Mouse (Mus musculus) limb, embryonic 11.5 days (tissue): ENCODE results near the gene Kif24. TPM values are rescaled to one million over a fixed set of nuclear protein-coding genes. Genes with fewer than 3 reads are reported as not detected.

Experiments
- ATAC-seq: fragments of 200-750 bp; cut with Nextera tagmentation; 2 replicates; pipeline ENCODE4 v1.8.0; 2017; ENCODE audit warnings: low read depth; ENCODE audit not compliant: insufficient number of reproducible peaks, low FRiP score, low TSS enrichment
- DNase-seq: peaks from one replicate; pipeline ENCODE4 v3.0.0-alpha.2; 2015; ENCODE audit warnings: low spot score
- H3K27ac ChIP-seq: fragments of 300-500 bp; sonication (generic); replicated peaks from 2 replicates; pipeline ENCODE4 v1.5.1; 2014; ENCODE audit warnings: low read depth, mild to moderate bottlenecking, low read length
- H3K27me3 ChIP-seq: fragments of 300-500 bp; sonication (generic); 2 replicates; pipeline ENCODE4 v1.6.1; 2014; ENCODE audit warnings: mild to moderate bottlenecking, low read length, mixed read lengths; ENCODE audit not compliant: control insufficient read depth, insufficient read depth
- H3K36me3 ChIP-seq: fragments of 300-500 bp; sonication (generic); 2 replicates; pipeline ENCODE4 v1.6.1; 2014; ENCODE audit warnings: mild to moderate bottlenecking, low read length, moderate library complexity, mixed read lengths; ENCODE audit not compliant: control insufficient read depth, insufficient read depth
- H3K4me1 ChIP-seq: fragments of 300-500 bp; sonication (generic); 2 replicates; pipeline ENCODE4 v1.6.1; 2014; ENCODE audit warnings: low read length, mixed read lengths; ENCODE audit not compliant: control insufficient read depth, insufficient read depth
- H3K4me2 ChIP-seq: fragments of 300-500 bp; sonication (generic); 2 replicates; pipeline ENCODE4 v1.6.1; 2014; ENCODE audit warnings: low read depth, mild to moderate bottlenecking, moderate library complexity; ENCODE audit not compliant: severe bottlenecking
- H3K4me3 ChIP-seq: fragments of 300-500 bp; sonication (generic); 2 replicates; pipeline ENCODE4 v1.5.1; 2014; ENCODE audit warnings: low read depth, low read length
- H3K9ac ChIP-seq: fragments of 300-500 bp; sonication (generic); 2 replicates; pipeline ENCODE4 v1.6.1; 2014; ENCODE audit warnings: mild to moderate bottlenecking, low read length
- H3K9me3 ChIP-seq: fragments of 300-500 bp; sonication (generic); 2 replicates; pipeline ENCODE4 v1.6.1; 2016; ENCODE audit warnings: low read length; ENCODE audit not compliant: control insufficient read depth
- WGBS: fragments of 180-500 bp; shearing (Covaris S2); extraction: QIAGEN DNeasy Blood & Tissue Kit; methylation state at CpG from one replicate; pipeline ENCODE4 v1.1.7; 2014; 5-methylcytosine and 5-hydroxymethylcytosine counted together
- polyA plus RNA-seq: library from polyadenylated mRNA; unstranded; fragments of >200 nt; fragmentation: Nextera tagmentation; extraction: Ambion mirVana; gene quantifications from 2 replicates; pipeline ENCODE4 v1.2.1, GENCODE M21; 2014

Kif24 gene
- polyA plus RNA-seq, 1 experiment from 2014 or later = 7.4 TPM

GRCm38 (mm10) chr4:41387755-41388469, 76.8 kb downstream of the Kif24 start:
- H3K9me3 ChIP-seq = no peaks in the 10 kb centered on the region
- DNase-seq = no peak
- H3K36me3 ChIP-seq = peaks cover 5% of the 10 kb centered on the region; the same call in 1 of the 2 replicates
- no peak overlapping the region for H3K4me3 ChIP-seq
- H3K27me3 ChIP-seq = no peaks in the 10 kb centered on the region
- 89% methylated on average over 7 of the region's 7 CpGs for WGBS
- H3K4me1 ChIP-seq = no peaks in the 10 kb centered on the region
- no peak overlapping the region for H3K9ac ChIP-seq
- H3K4me2 ChIP-seq = no peak overlapping the region
- ATAC-seq = no peak
- H3K27ac ChIP-seq = no peak overlapping the region

- H3K27me3 ChIP-seq = no peaks in the 10 kb centered on the region
- peaks cover 7% of the 10 kb centered on the region; the same call in 1 of the 2 replicates for H3K36me3 ChIP-seq
- WGBS = 86% methylated on average over 1 of the region's 1 CpGs
- no peak overlapping the region for H3K9ac ChIP-seq
- no peaks in the 10 kb centered on the region for H3K9me3 ChIP-seq
- no peak overlapping the region for H3K4me2 ChIP-seq
- H3K4me1 ChIP-seq = no peaks in the 10 kb centered on the region
- ATAC-seq (no peak), DNase-seq (no peak)
- H3K27ac ChIP-seq = no peak overlapping the region
- no peak overlapping the region for H3K4me3 ChIP-seq
Measured at GRCm38 (mm10) chr4:41386412-41386975, 78.2 kb downstream of the Kif24 start.

- 95% methylated on average over 5 of the region's 5 CpGs for WGBS
- no peaks in the 10 kb centered on the region for H3K4me1 ChIP-seq
- ATAC-seq = no peak
- no peak overlapping the region for H3K27ac ChIP-seq
- peaks cover 17% of the 10 kb centered on the region for H3K36me3 ChIP-seq
- H3K4me3 ChIP-seq = no peak overlapping the region
- H3K4me2 ChIP-seq = no peak overlapping the region
- DNase-seq = no peak
- H3K9me3 ChIP-seq = no peaks in the 10 kb centered on the region
- H3K9ac ChIP-seq = no peak overlapping the region
- H3K27me3 ChIP-seq = no peaks in the 10 kb centered on the region
Measured at GRCm38 (mm10) chr4:41381213-41381950, 83.3 kb downstream of the Kif24 start.

- Histone ChIP-seq H3K27ac (no peak overlapping the region), H3K36me3 (peaks cover 14% of the 10 kb centered on the region), H3K4me1 (no peaks in the 10 kb centered on the region), H3K9me3 (no peaks in the 10 kb centered on the region), H3K27me3 (no peaks in the 10 kb centered on the region), H3K9ac (no peak overlapping the region), H3K4me3 (no peak overlapping the region), H3K4me2 (no peak overlapping the region)
- DNase-seq (no peak), ATAC-seq (no peak)
Measured at GRCm38 (mm10) chr4:41377567-41377966, 87.1 kb downstream of the Kif24 start.

- Histone ChIP-seq H3K9ac (no peak overlapping the region), H3K27ac (no peak overlapping the region), H3K36me3 (peaks cover 4% of the 10 kb centered on the region; the same call in 1 of the 2 replicates), H3K27me3 (no peaks in the 10 kb centered on the region), H3K4me2 (no peak overlapping the region), H3K9me3 (no peaks in the 10 kb centered on the region), H3K4me3 (no peak overlapping the region), H3K4me1 (no peaks in the 10 kb centered on the region)
- DNase-seq (no peak), ATAC-seq (no peak)
- WGBS = 93% methylated on average over 9 of the region's 9 CpGs
Measured at GRCm38 (mm10) chr4:41369702-41370437, 94.8 kb downstream of the Kif24 start.

- H3K27ac ChIP-seq = no peak overlapping the region
- WGBS = 91% methylated on average over 4 of the region's 4 CpGs
- DNase-seq (no peak), ATAC-seq (no peak)
- H3K36me3 ChIP-seq = peaks cover 2% of the 10 kb centered on the region; the same call in 1 of the 2 replicates
- no peak overlapping the region for H3K4me2 ChIP-seq
- H3K4me3 ChIP-seq = no peak overlapping the region
- no peak overlapping the region for H3K9ac ChIP-seq
- H3K4me1 ChIP-seq = no peaks in the 10 kb centered on the region
- H3K9me3 ChIP-seq = no peaks in the 10 kb centered on the region
- no peaks in the 10 kb centered on the region for H3K27me3 ChIP-seq
Measured at GRCm38 (mm10) chr4:41368198-41368597, 96.5 kb downstream of the Kif24 start.

GRCm38 (mm10) chr4:41361059-41361458, 103.6 kb downstream of the Kif24 start:
- no peak overlapping the region for H3K4me2 ChIP-seq
- no peak overlapping the region for H3K27ac ChIP-seq
- H3K9me3 ChIP-seq = no peaks in the 10 kb centered on the region
- WGBS = 95% methylated on average over 3 of the region's 3 CpGs
- no peaks in the 10 kb centered on the region for H3K36me3 ChIP-seq
- no peak overlapping the region for H3K4me3 ChIP-seq
- H3K9ac ChIP-seq = no peak overlapping the region
- H3K27me3 ChIP-seq = no peaks in the 10 kb centered on the region
- DNase-seq (no peak), ATAC-seq (no peak)
- H3K4me1 ChIP-seq = no peaks in the 10 kb centered on the region

- H3K9ac ChIP-seq = no peak overlapping the region
- no peaks in the 10 kb centered on the region for H3K9me3 ChIP-seq
- no peak overlapping the region for H3K4me3 ChIP-seq
- DNase-seq = no peak
- no peaks in the 10 kb centered on the region for H3K27me3 ChIP-seq
- WGBS = 93% methylated on average over 7 of the region's 7 CpGs
- no peaks in the 10 kb centered on the region for H3K36me3 ChIP-seq
- no peak overlapping the region for H3K4me2 ChIP-seq
- no peak overlapping the region for H3K27ac ChIP-seq
- ATAC-seq = no peak
- H3K4me1 ChIP-seq = no peaks in the 10 kb centered on the region
Measured at GRCm38 (mm10) chr4:41359358-41359757, 105.3 kb downstream of the Kif24 start.
